Mouse (Mus musculus) ovary, postnatal 36 days (tissue): ENCODE results near the gene Map3k4.
"Not testable (repeated sequence)": the region's sequence is repeated elsewhere in the genome, so short reads cannot be mapped to it uniquely, and the experiment has no call there.

Experiments used
- DNase-seq: peaks from one replicate; pipeline ENCODE4 v3.0.0; 2022; ENCODE audit warnings: low spot score, mixed read lengths

The Map3k4 gene

GRCm38 (mm10) chr17:12307251-12308135, 11.1 kb downstream of the Map3k4 start:
- no peak for DNase-seq

- no peak for DNase-seq
Observed at GRCm38 (mm10) chr17:12304658-12305057, 13.9 kb downstream of the Map3k4 start.

GRCm38 (mm10) chr17:12300896-12301706, 17.5 kb downstream of the Map3k4 start:
- peak; percentile 38 for DNase-seq

GRCm38 (mm10) chr17:12300127-12300675, 18.4 kb downstream of the Map3k4 start:
- peak; percentile 4 for DNase-seq

GRCm38 (mm10) chr17:12299371-12299770, 19.2 kb downstream of the Map3k4 start:
- peak; percentile 1 for DNase-seq

GRCm38 (mm10) chr17:12297978-12298377, 20.6 kb downstream of the Map3k4 start:
- DNase-seq = peak; percentile 5

- peak; percentile 3 for DNase-seq
Observed at GRCm38 (mm10) chr17:12297292-12297691, 21.3 kb downstream of the Map3k4 start.

GRCm38 (mm10) chr17:12295926-12296325, 22.7 kb downstream of the Map3k4 start:
- DNase-seq = peak; percentile 4

GRCm38 (mm10) chr17:12294424-12294823, 24.2 kb downstream of the Map3k4 start:
- DNase-seq = no peak

GRCm38 (mm10) chr17:12293571-12293970, 25.0 kb downstream of the Map3k4 start:
- DNase-seq = no peak

GRCm38 (mm10) chr17:12292877-12293276, 25.7 kb downstream of the Map3k4 start:
- DNase-seq = peak; percentile 43

- DNase-seq = no peak
Observed at GRCm38 (mm10) chr17:12292356-12292755, 26.2 kb downstream of the Map3k4 start.

GRCm38 (mm10) chr17:12291151-12291550, 27.4 kb downstream of the Map3k4 start:
- no peak for DNase-seq

GRCm38 (mm10) chr17:12290735-12291134, 27.9 kb downstream of the Map3k4 start:
- DNase-seq = no peak

- not testable (repeated sequence) for DNase-seq
Observed at GRCm38 (mm10) chr17:12289836-12290235, 28.8 kb downstream of the Map3k4 start.

- DNase-seq = no peak
Observed at GRCm38 (mm10) chr17:12288871-12289270, 29.7 kb downstream of the Map3k4 start.

GRCm38 (mm10) chr17:12279810-12280209, 38.8 kb downstream of the Map3k4 start:
- DNase-seq = no peak

- DNase-seq = no peak
Observed at GRCm38 (mm10) chr17:12278073-12278472, 40.5 kb downstream of the Map3k4 start.

- DNase-seq = no peak
Observed at GRCm38 (mm10) chr17:12277297-12277696, 41.3 kb downstream of the Map3k4 start.

GRCm38 (mm10) chr17:12276496-12277200, 41.9 kb downstream of the Map3k4 start:
- DNase-seq = no peak

- no peak for DNase-seq
Observed at GRCm38 (mm10) chr17:12275756-12276155, 42.8 kb downstream of the Map3k4 start.

- no peak for DNase-seq
Observed at GRCm38 (mm10) chr17:12273032-12273431, 45.6 kb downstream of the Map3k4 start.
